Mouse (Mus musculus) cerebellum, postnatal 4 days (tissue): Measurements from ENCODE around the gene Tspyl3.

Experiments
- DNase-seq, 2 experiments: peaks; one replicate each; pipeline ENCODE4 v3.0.0; 2022; ENCODE audit warnings: low spot score in 2 of 2, mixed read lengths in 1 of 2

Tspyl3 gene

DNA sequence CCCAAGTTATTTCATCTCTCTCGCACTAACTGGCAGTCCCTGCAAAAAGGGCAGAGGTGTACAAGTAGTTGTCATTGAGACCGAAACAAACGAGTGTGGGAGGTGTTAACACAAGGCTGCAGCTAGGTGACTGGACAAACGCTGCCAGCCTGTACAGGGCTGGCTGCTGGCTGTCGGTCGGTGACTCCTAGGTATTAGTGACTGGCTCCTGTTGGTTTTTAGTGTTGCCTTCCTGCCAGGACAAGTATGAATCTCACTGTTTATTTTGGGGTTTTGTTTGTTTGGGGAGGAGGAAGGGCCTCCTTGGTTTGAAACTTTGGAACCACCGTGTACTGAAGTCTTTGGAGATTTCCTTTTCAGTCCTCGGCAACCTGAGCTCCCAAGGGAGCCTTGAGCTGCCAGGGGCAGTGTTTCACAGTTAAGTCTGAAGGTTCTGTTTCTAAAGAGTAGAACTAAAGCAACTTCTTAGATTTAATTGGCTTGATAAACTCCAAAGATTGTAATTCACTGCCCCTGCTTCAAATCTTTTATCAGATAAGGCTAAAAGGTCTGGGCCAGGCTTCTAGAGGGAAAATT, 49.2 kb downstream of the Tspyl3 start:
- DNase-seq: no peak
